Mouse (Mus musculus) CH12.LX (cell line): ENCODE data around the gene Suds3. TPM values are rescaled to one million over a fixed set of nuclear protein-coding genes. Genes with fewer than 3 reads are reported as not detected.

Experiments
- DNase-seq: peaks from one replicate; pipeline ENCODE4 v3.0.0-alpha.2; 2013; ENCODE audit errors: extremely low read depth
- H3K27ac ChIP-seq: 2 replicates; pipeline ENCODE4 v1.5.1; 2012; ENCODE audit warnings: low read depth, mild to moderate bottlenecking, control low read depth, moderate library complexity; ENCODE audit not compliant: insufficient read depth
- H3K27me3 ChIP-seq: replicated peaks from 2 replicates; pipeline ENCODE3; 2012; ENCODE audit warnings: inconsistent platforms
- H3K36me3 ChIP-seq, 2 experiments: replicated peaks in 1 of 2; 2 replicates each; pipeline versions ENCODE3 to v1.6.1; 2012; ENCODE audit warnings: inconsistent platforms in 1 of 2, low read length in 1 of 2, mild to moderate bottlenecking in 1 of 2, mixed read lengths in 1 of 2, moderate library complexity in 1 of 2; ENCODE audit not compliant: control insufficient read depth in 1 of 2, insufficient read depth in 1 of 2
- H3K4me1 ChIP-seq, 2 experiments: 2 replicates each; pipeline ENCODE4 v1.6.1; 2012; ENCODE audit warnings: inconsistent platforms in 1 of 2, moderate library complexity in 1 of 2; ENCODE audit not compliant: insufficient read depth in 2 of 2, control insufficient read depth in 1 of 2
- H3K4me2 ChIP-seq: 2 replicates; pipeline ENCODE4 v1.6.1; 2012; ENCODE audit warnings: low read depth, mild to moderate bottlenecking, control low read depth; ENCODE audit not compliant: poor library complexity, insufficient read depth, severe bottlenecking
- H3K4me3 ChIP-seq, 3 experiments: fragments of 150-350 bp in 1 of 3; sonication (generic) in 1 of 3; replicated peaks in 1 of 3; 2 replicates each; pipeline versions ENCODE3 to v1.5.1; 2011 to 2012; ENCODE audit warnings: low read depth in 2 of 3, low read length in 2 of 3, mild to moderate bottlenecking in 2 of 3, moderate library complexity in 2 of 3, control low read depth in 1 of 3, improper control_type of control experiment in 1 of 3, inconsistent platforms in 1 of 3, mixed read lengths in 1 of 3; ENCODE audit not compliant: poor library complexity in 1 of 3
- H3K79me2 ChIP-seq: replicated peaks from 2 replicates; pipeline ENCODE4 v1.6.1; 2012; ENCODE audit warnings: mild to moderate bottlenecking, moderate library complexity; ENCODE audit not compliant: control insufficient read depth, poor library complexity, insufficient read depth, severe bottlenecking; ENCODE audit errors: extremely low read depth
- H3K9ac ChIP-seq: 2 replicates; pipeline ENCODE4 v1.6.1; 2012; ENCODE audit warnings: low read depth, mild to moderate bottlenecking, control low read depth, moderate library complexity; ENCODE audit not compliant: insufficient read depth
- H3K9me3 ChIP-seq: replicated peaks from 2 replicates; pipeline ENCODE3; 2012; ENCODE audit warnings: low read length, inconsistent platforms, mixed read lengths
- CHD1 ChIP-seq: IDR thresholded peaks from 2 replicates; pipeline ENCODE4 v1.6.1; 2012; ENCODE audit warnings: low read depth, low read length, improper control_type of control experiment, inconsistent platforms
- CTCF ChIP-seq, 2 experiments: IDR thresholded peaks in 1 of 2; conservative IDR thresholded peaks in 1 of 2; 2 replicates each; pipeline ENCODE4 v1.5.1; 2011 to 2012; ENCODE audit warnings: low read depth in 2 of 2, low read length in 2 of 2, improper control_type of control experiment in 1 of 2, inconsistent platforms in 1 of 2, mild to moderate bottlenecking in 1 of 2, moderate library complexity in 1 of 2
- GABPA ChIP-seq: IDR thresholded peaks from 2 replicates; pipeline ENCODE4 v1.6.1; 2012; ENCODE audit warnings: low read depth, low read length, improper control_type of control experiment, inconsistent platforms; ENCODE audit not compliant: insufficient replicate concordance
- IRF4 ChIP-seq: IDR thresholded peaks from 2 replicates; pipeline ENCODE4 v1.6.1; 2014; ENCODE audit warnings: low read depth, mild to moderate bottlenecking, inconsistent platforms, low read length, improper control_type of control experiment
- MAFK ChIP-seq: IDR thresholded peaks from 2 replicates; pipeline ENCODE4 v1.6.1; 2011; ENCODE audit warnings: low read length, improper control_type of control experiment; ENCODE audit not compliant: insufficient replicate concordance
- MAX ChIP-seq: IDR thresholded peaks from 2 replicates; pipeline ENCODE4 v1.6.1; 2011; ENCODE audit warnings: low read length, improper control_type of control experiment
- MXI1 ChIP-seq: IDR thresholded peaks from 2 replicates; pipeline ENCODE4 v1.6.1; 2011; ENCODE audit warnings: mild to moderate bottlenecking, low read depth, low read length, improper control_type of control experiment
- NELFE ChIP-seq: IDR thresholded peaks from 2 replicates; pipeline ENCODE4 v1.6.1; 2011; ENCODE audit warnings: low read depth, low read length, improper control_type of control experiment
- RCOR1 ChIP-seq: conservative IDR thresholded peaks from 2 replicates; pipeline ENCODE4 v1.6.1; 2012; ENCODE audit warnings: low read depth, mild to moderate bottlenecking, inconsistent platforms, low read length, improper control_type of control experiment
- SIN3A ChIP-seq: IDR thresholded peaks from 2 replicates; pipeline ENCODE4 v1.6.1; 2012; ENCODE audit warnings: low read length, improper control_type of control experiment, inconsistent platforms
- SMC3 ChIP-seq: IDR thresholded peaks from 2 replicates; pipeline ENCODE4 v1.6.1; 2011; ENCODE audit warnings: low read depth, low read length, improper control_type of control experiment
- UBTF ChIP-seq: IDR thresholded peaks from 2 replicates; pipeline ENCODE4 v1.6.1; 2012; ENCODE audit warnings: low read depth, mild to moderate bottlenecking, inconsistent platforms, low read length, improper control_type of control experiment, moderate library complexity
- ZC3H11A ChIP-seq: IDR thresholded peaks from 2 replicates; pipeline ENCODE4 v1.6.1; 2012; ENCODE audit warnings: low read depth, mild to moderate bottlenecking, inconsistent platforms, low read length, improper control_type of control experiment
- dilution Hi-C: fragments of 300-500 bp; cut with MboI; formaldehyde crosslinking; loops from 2 replicates; pipeline ENCODE4 v1.14.3; 2020; ENCODE audit warnings: low sequenced_read_pairs; ENCODE audit not compliant: extremely low pct_unique_long_range_greater_than_20kb, extremely low pct_ligation_motif_present
- in situ Hi-C: fragments of 300-500 bp; cut with MboI; formaldehyde crosslinking; loops from 3 replicates; pipeline ENCODE4 v1.14.3; 2019; ENCODE audit warnings: low sequenced_read_pairs, low pct_ligation_motif_present, low pct_unique_long_range_greater_than_20kb, mixed read lengths
- polyA plus RNA-seq: library from polyadenylated mRNA; unstranded; fragments of >175 nt; gene quantifications from 2 replicates; pipeline ENCODE4 v1.2.1, GENCODE M21; 2012; ENCODE audit warnings: low read depth; ENCODE audit not compliant: insufficient read length
- total RNA-seq, 2 experiments: library from RNA; depleted of rRNA; stranded (reverse); fragments of 300-350 nt in 1 of 2; fragments of >200 nt in 1 of 2; gene quantifications; 2 replicates each; pipeline ENCODE4 v1.2.3; 2012 to 2014

The Suds3 gene
- total and polyA plus RNA-seq, 3 experiments, result 54.2 to 103 (median 68.1) TPM

DNA sequence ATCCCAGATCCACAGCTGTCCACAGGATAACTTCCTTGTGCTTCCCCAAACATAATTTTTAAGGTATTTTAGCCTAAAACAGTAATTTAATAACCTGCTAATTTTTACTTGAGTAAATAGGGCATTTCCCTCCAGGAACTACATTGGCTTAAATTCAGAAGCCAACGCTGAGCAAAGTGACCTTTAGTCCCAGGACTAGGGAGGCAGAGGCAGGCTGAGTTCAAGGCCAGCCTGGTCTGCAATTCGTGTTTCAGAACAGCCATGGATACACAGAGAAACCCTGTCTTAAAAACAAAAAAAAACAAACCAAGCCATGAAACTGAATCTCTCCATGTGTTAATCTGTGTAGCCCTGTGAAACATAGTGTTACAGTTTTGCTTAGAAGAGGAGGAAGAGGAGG lies 747 bp upstream of the Suds3 start:
- Histone ChIP-seq H3K27me3 (peaks cover 6% of the 10 kb centered on the region), H3K4me3 (no peak overlapping the region), H3K9ac (no peak overlapping the region), H3K36me3 (peaks cover 12 to 20% of the 10 kb centered on the region in 2 experiments), H3K4me1 (peaks cover 0 to 28% of the 10 kb centered on the region in 2 experiments; a peak in 2 of 4 replicates), H3K4me2 (no peak overlapping the region), H3K27ac (no peak overlapping the region)
- dilution Hi-C loops (no loop called here), in situ Hi-C loops (loop anchor here (5.0 to 10.0 kb wide), 2 partner anchors 168 to 376 kb away; partner anchors contain the start of gene Pebp1)
- no peak for DNase-seq
- TF ChIP-seq MXI1 (no peak), CTCF (conservative IDR thresholded peaks at IDR 0.05 in 1 of 2, IDR thresholded peaks at IDR 0.05 in 1 of 2; ENCODE audit: low read depth in 2 of 2, low read length in 2 of 2) (no peak), MAX (no peak), SMC3 (no peak), NELFE (no peak), ZC3H11A (no peak), IRF4 (no peak), GABPA (no peak), MAFK (no peak), CHD1 (no peak), SIN3A (no peak)
- TF ChIP-seq, all 38 proteins: peak for 0
- no peaks in the 10 kb centered on the region for H3K9me3 ChIP-seq
- H3K79me2 ChIP-seq, result peaks cover 17% of the 10 kb centered on the region

DNA sequence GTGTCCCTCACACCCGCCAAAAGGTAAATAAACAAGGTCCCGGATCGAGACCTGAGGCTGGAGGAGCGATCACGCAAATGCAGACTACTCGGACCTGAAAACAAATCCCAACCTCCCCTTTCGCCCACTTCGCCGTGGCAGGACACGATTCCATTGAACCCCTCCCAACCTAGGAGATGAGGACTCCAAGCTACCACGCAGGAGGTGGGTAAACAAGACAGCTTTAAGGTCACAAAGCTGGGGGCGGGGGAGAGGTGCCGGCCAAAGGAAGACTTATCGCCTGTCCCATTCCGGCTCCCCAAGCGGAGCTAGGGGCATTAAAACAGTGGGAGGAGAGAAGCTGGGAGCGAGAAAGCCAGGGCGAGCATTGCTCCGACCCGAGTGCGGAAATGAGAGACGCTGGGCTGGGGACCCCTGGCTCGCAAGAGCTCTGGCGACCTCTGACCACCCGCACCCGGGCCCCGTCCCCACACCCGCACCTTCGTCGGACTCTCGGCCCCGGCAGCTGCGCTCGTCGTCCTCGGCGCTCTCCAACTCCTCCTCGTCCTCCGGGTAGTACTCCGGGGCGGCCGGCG lies 633 bp downstream of the Suds3 start:
- dilution Hi-C loops (no loop called here), in situ Hi-C loops (loop anchor here (5.0 to 10.0 kb wide), 2 partner anchors 170 to 377 kb away; partner anchors contain the start of gene Pebp1)
- no peak for DNase-seq
- Histone ChIP-seq H3K9me3 (no peaks in the 10 kb centered on the region), H3K4me3 (peak overlapping the region; percentile 91 to 98 (median 95)), H3K27me3 (no peaks in the 10 kb centered on the region), H3K79me2 (peaks cover 17% of the 10 kb centered on the region), H3K27ac (peak overlapping the region; percentile 17; the same call in 1 of the 2 replicates), H3K4me1 (peaks cover 0 to 16% of the 10 kb centered on the region in 2 experiments; a peak in 2 of 4 replicates), H3K4me2 (peak overlapping the region; percentile 18), H3K9ac (peak overlapping the region; percentile 91), H3K36me3 (peaks cover 24 to 34% of the 10 kb centered on the region in 2 experiments)
- no peak for TF ChIP-seq RCOR1
- TF ChIP-seq UBTF, result 0 out of 2 replicates have a peak, but pooled peaks have one; percentile 60
